Comparison of ENCODE assay signal across 8 mouse cellular contexts in the genomic region with DNA sequence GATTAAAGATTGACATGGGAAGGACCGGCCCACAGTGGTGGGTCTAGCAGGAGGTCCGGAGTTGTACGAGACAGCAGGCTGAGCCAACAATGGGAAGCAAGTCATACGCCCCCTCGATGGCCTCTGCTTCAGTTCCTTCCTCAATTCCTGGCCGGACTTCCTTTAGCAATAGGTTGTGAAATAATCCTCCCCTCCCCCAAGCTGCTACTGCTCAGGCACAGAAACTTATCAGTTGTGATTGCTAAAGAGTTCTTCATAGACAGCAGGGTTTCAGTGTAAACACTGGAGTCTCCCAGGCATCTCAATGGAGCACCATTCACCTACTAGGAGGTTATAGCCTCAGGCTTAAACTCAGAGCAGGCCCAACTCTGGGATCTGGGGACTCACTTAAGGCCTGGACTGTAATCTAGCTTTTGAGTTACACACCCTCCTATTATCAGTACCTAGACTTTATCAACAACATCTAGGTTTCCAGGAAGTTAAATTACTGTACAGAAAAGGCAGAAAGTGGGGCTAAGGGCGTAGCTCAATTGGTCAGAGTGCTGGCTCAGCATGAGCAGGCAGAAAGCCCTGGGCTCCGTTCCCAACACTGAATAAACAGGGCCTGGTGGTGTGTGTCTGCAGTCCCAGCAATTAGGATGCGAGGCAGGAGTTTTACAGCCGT.
A peak's percentile ranks its signal among the peaks of the same experiment; 100 is the strongest.
DNase-seq lines count a peak whose midpoint lies in the region; ATAC-seq lines count a peak whose summit lies in the region.

No protein-coding gene starts in this region.

- H3K9me3 ChIP-seq in neural tube, embryonic 11.5 days (ENCODE audit: control insufficient read depth, low read length), result no peaks in the 10 kb centered on the region
- H3K9me3 ChIP-seq in embryonic facial prominence, embryonic 11.5 days (replicated peaks; ENCODE audit: control insufficient read depth, low read length), result no peaks in the 10 kb centered on the region
- H3K9me3 ChIP-seq in heart, embryonic 10.5 days, result no peaks in the 10 kb centered on the region
- no peaks in the 10 kb centered on the region for H3K9me3 ChIP-seq in kidney, embryonic 14.5 days (ENCODE audit: control insufficient read depth, low read length)
- no peaks in the 10 kb centered on the region for H3K9me3 ChIP-seq in liver, embryonic 11.5 days (ENCODE audit: control insufficient read depth, low read length)

- WGBS in neural tube, embryonic 11.5 days, result 41% methylated on average over 10 of the region's 10 CpGs
- WGBS in embryonic facial prominence, embryonic 11.5 days, result 51% methylated on average over 10 of the region's 10 CpGs
- 56% methylated on average over 10 of the region's 10 CpGs for WGBS in heart, embryonic 10.5 days
- 37% methylated on average over 10 of the region's 10 CpGs for WGBS in kidney, embryonic 14.5 days
- WGBS in liver, embryonic 11.5 days, result 37% methylated on average over 10 of the region's 10 CpGs

- H3K27me3 ChIP-seq in neural tube, embryonic 11.5 days (ENCODE audit: control insufficient read depth, insufficient read depth, low read length), result no peaks in the 10 kb centered on the region
- H3K27me3 ChIP-seq in embryonic facial prominence, embryonic 11.5 days (ENCODE audit: control insufficient read depth, insufficient read depth, low read length), result no peaks in the 10 kb centered on the region
- H3K27me3 ChIP-seq in heart, embryonic 10.5 days (ENCODE audit: insufficient read depth, poor library complexity, severe bottlenecking), result no peaks in the 10 kb centered on the region
- H3K27me3 ChIP-seq in kidney, embryonic 14.5 days (ENCODE audit: control insufficient read depth, insufficient read depth, low read length), result no peaks in the 10 kb centered on the region
- H3K27me3 ChIP-seq in liver, embryonic 11.5 days (replicated peaks; ENCODE audit: control insufficient read depth, insufficient read depth, low read length), result no peaks in the 10 kb centered on the region

- H3K27ac ChIP-seq in neural tube, embryonic 11.5 days (ENCODE audit: low read depth, low read length), result peak overlapping the region; percentile 34; the same call in 1 of the 2 replicates
- H3K27ac ChIP-seq in embryonic facial prominence, embryonic 11.5 days (replicated peaks; ENCODE audit: low read depth, low read length), result no peak overlapping the region
- H3K27ac ChIP-seq in heart, embryonic 10.5 days, result peak overlapping the region; percentile 62
- H3K27ac ChIP-seq in kidney, embryonic 14.5 days (ENCODE audit: low read depth, low read length), result peak overlapping the region; percentile 3; the same call in 1 of the 2 replicates
- peak overlapping the region; percentile 40 for H3K27ac ChIP-seq in liver, embryonic 11.5 days (ENCODE audit: low read depth, low read length)

- peak; percentile 34 for DNase-seq in neural tube, embryonic 11.5 days (ENCODE audit: low spot score)
- no peak for DNase-seq in neural tube, embryonic 10.5 days (ENCODE audit: extremely low spot score, low spot score)
- peak; percentile 25 for DNase-seq in embryonic facial prominence, embryonic 11.5 days (ENCODE audit: low spot score)
- DNase-seq in heart, embryonic 10.5 days (ENCODE audit: low spot score), result no peak
- no peak for DNase-seq in liver, embryonic 11.5 days (ENCODE audit: low spot score)
- peak; percentile 55 to 70 for DNase-seq in monocyte, adult 2 months (ENCODE audit: low read depth in 1 of 2, low spot score in 2 of 2)
- DNase-seq in urinary bladder, postnatal 36 days (ENCODE audit: low spot score in 2 of 2), result peak; percentile 82 to 90

- no peak overlapping the region for H3K4me2 ChIP-seq in neural tube, embryonic 11.5 days (ENCODE audit: low read depth)
- no peak overlapping the region for H3K4me2 ChIP-seq in embryonic facial prominence, embryonic 11.5 days (ENCODE audit: low read depth, low read length)
- H3K4me2 ChIP-seq in kidney, embryonic 14.5 days (replicated peaks; ENCODE audit: low read depth, low read length), result no peak overlapping the region
- no peak overlapping the region for H3K4me2 ChIP-seq in liver, embryonic 11.5 days

- H3K4me1 ChIP-seq in neural tube, embryonic 11.5 days (ENCODE audit: control insufficient read depth, insufficient read depth, low read length), result peaks cover 7% of the 10 kb centered on the region; the same call in 1 of the 2 replicates
- H3K4me1 ChIP-seq in embryonic facial prominence, embryonic 11.5 days (ENCODE audit: control insufficient read depth, insufficient read depth, low read length), result no peaks in the 10 kb centered on the region
- peaks cover 7% of the 10 kb centered on the region for H3K4me1 ChIP-seq in heart, embryonic 10.5 days
- 0 out of 2 replicates have a peak, but pooled peaks cover 5% of the 10 kb centered on the region for H3K4me1 ChIP-seq in kidney, embryonic 14.5 days (ENCODE audit: control insufficient read depth, insufficient read depth, low read length)
- H3K4me1 ChIP-seq in liver, embryonic 11.5 days (replicated peaks; ENCODE audit: control insufficient read depth, insufficient read depth, low read length), result peaks cover 9% of the 10 kb centered on the region

- no peak overlapping the region for H3K9ac ChIP-seq in neural tube, embryonic 11.5 days (ENCODE audit: low read length)
- no peak overlapping the region for H3K9ac ChIP-seq in embryonic facial prominence, embryonic 11.5 days (replicated peaks; ENCODE audit: low read length)
- H3K9ac ChIP-seq in kidney, embryonic 14.5 days (ENCODE audit: low read depth, low read length), result no peak overlapping the region
- H3K9ac ChIP-seq in liver, embryonic 11.5 days (ENCODE audit: low read depth, low read length), result no peak overlapping the region

- ATAC-seq in neural tube, embryonic 11.5 days (ENCODE audit: insufficient read depth, low FRiP score, low TSS enrichment), result no peak
- no peak for ATAC-seq in embryonic facial prominence, embryonic 11.5 days (replicated peaks; ENCODE audit: insufficient number of reproducible peaks, low FRiP score, low TSS enrichment, low read depth)
- ATAC-seq in kidney, embryonic 14.5 days (ENCODE audit: low FRiP score, low TSS enrichment), result peak; percentile 53
- ATAC-seq in liver, embryonic 11.5 days (replicated peaks; ENCODE audit: low FRiP score), result peak; percentile 70

- no peak overlapping the region for H3K4me3 ChIP-seq in neural tube, embryonic 11.5 days (ENCODE audit: low read depth, low read length)
- H3K4me3 ChIP-seq in embryonic facial prominence, embryonic 11.5 days (ENCODE audit: low read depth, low read length), result no peak overlapping the region
- H3K4me3 ChIP-seq in heart, embryonic 10.5 days, result no peak overlapping the region
- H3K4me3 ChIP-seq in kidney, embryonic 14.5 days (ENCODE audit: low read length), result no peak overlapping the region
- no peak overlapping the region for H3K4me3 ChIP-seq in liver, embryonic 11.5 days (ENCODE audit: low read depth, low read length)

- H3K36me3 ChIP-seq in neural tube, embryonic 11.5 days (ENCODE audit: control insufficient read depth, insufficient read depth, low read length), result peaks cover under 1% of the 10 kb centered on the region
- no peaks in the 10 kb centered on the region for H3K36me3 ChIP-seq in embryonic facial prominence, embryonic 11.5 days (replicated peaks; ENCODE audit: control insufficient read depth, insufficient read depth, low read depth, low read length)
- peaks cover 28% of the 10 kb centered on the region for H3K36me3 ChIP-seq in heart, embryonic 10.5 days
- peaks cover 7% of the 10 kb centered on the region; the same call in 1 of the 2 replicates for H3K36me3 ChIP-seq in kidney, embryonic 14.5 days (ENCODE audit: control insufficient read depth, insufficient read depth, low read length)
- H3K36me3 ChIP-seq in liver, embryonic 11.5 days (ENCODE audit: control insufficient read depth, insufficient read depth, low read length), result no peaks in the 10 kb centered on the region; the same call in 1 of the 2 replicates

Comparison
In these comparisons a context has a peak if more than half of its experiments do, and no peak if none do; other contexts are left out.
1. DNase-seq: peak in neural tube, embryonic 11.5 days (single experiment), embryonic facial prominence, embryonic 11.5 days (single experiment), monocyte, adult 2 months (2 of 2) and urinary bladder, postnatal 36 days (2 of 2); none in neural tube, embryonic 10.5 days (single experiment), heart, embryonic 10.5 days (single experiment) and liver, embryonic 11.5 days (single experiment).
2. ATAC-seq: peak in kidney, embryonic 14.5 days (single experiment) and liver, embryonic 11.5 days (single experiment); none in neural tube, embryonic 11.5 days (single experiment) and embryonic facial prominence, embryonic 11.5 days (single experiment).